Mouse (Mus musculus): ENCODE measurements at regions not wholly inside any gene's neighbourhood (a gene's known extent, or its start where the extent isn't known, plus 50 kb on each side); places are given as distances from the start of the nearest gene placed in this dataset.

DNA sequence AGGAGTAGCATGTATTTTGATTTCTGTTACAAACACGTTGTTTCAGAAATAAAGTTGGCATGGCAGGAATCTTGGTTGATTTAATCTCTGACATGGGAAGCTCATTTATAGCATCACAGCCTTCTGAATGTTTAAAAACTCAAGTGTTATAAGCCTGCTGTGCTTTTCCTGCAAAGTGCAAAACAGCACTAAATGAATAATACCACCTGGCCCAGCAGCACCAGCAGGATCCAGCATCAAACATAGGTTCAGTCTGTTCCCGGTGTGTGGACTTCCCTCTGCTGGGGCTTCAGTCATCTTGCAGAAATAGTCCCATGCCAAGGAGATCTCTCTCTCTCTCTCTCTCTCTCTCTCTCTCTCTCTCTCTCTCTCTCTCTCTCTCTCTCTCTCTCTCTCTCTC lies 154.7 kb upstream of the Tox3 start:
- no peak for DNase-seq (ENCODE audit: low spot score)

DNA sequence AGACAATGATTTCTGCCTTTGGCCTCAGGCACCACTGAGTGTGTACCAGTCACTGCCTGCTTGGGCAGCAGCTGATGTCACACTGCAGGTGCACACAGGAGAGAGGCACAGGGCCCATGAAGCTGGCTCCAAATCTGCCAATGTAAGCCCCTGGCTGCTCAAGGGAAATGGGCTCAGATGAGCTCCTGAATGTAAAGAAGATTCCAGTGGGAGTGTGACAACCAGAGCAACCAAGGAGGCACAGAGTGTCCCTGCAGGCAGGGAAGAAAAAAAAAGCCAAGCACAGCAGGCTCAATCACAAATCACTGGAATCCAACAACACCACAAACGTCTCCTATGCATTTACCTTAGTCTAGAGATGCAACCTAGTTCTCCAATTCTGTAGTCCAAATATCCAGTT lies 151.2 kb upstream of the Tox3 start:
- no peak for DNase-seq (ENCODE audit: low spot score)

DNA sequence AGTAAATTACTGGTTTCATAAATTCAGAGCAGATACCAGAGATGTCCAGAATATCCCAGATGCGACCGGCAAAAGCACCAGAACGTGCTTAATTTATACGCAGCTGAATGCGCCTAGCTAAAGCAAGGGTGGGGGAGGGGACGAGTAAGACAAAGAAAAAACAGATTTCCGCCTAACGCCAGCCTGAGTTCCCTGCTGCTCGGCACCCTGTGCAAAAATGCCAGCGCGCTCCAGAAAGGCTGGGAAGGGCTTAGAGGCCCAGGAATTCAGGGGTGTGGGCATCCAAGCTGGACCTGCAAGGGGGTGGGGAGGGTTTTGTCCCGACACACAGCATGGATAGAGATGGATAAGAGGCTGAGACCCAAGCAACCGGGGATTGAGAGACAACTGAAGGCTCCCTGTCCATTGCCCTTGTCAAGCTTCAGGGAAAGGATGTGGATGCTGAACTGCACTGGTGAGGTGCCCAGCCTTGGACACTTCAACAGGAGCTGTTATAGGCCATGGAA lies 148.6 kb upstream of the Tox3 start:
- no peak for DNase-seq (ENCODE audit: low spot score)

DNA sequence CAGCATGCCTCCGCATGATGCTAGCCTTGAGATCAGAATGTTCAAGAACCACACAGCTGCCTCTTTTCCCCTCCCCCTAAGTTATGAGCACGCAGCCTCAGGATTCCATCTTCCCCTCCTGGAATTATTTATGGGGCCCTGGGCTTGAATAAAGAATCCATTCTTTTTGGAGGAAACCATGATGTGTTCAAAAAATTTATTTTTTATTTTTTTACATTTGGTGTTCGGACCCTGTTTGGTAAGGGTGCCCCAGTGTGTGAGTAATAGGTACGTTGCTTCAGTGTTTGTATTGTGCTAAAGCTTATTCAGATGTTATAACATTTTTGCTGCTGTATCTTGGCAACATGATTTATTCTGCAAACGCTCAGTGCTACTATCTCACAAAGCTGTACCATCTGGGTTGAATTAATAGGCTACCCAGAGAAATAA lies 147.8 kb upstream of the Tox3 start:
- no peak for DNase-seq (ENCODE audit: low spot score)

DNA sequence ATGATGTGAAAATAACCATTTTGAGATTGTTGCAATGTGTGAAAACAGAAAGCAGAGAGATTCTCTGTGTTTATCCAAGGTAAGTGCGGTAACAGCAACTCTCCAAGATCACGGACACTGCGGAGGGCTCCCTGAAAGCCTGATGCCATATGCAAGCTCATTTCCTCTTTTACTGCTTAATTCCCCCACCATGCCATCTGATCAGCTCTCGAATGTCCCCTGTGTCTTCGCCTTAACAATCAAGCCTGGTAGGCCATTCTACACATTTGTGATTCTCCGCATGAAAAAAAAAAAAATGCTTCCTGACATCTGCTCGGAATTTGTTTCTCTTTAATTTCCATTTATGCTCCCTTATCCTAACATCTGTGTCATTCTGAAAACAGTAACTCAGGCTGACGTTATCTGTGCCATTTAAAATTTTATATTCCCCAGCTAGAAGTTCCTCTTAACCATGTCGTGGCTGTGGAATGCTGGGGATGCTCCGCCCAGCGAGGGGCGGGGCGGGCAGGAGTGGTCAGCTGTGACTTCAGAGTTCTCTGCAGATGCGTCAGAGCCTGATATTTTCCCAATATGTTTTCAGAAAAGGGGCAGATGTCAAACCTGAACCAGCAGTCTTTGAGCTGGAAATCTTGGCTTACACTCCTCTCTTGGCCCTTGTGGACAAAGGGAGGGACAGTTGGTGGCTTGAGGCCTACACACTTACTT lies 144.5 kb upstream of the Tox3 start:
- peak; percentile 20 for DNase-seq (ENCODE audit: low spot score)

DNA sequence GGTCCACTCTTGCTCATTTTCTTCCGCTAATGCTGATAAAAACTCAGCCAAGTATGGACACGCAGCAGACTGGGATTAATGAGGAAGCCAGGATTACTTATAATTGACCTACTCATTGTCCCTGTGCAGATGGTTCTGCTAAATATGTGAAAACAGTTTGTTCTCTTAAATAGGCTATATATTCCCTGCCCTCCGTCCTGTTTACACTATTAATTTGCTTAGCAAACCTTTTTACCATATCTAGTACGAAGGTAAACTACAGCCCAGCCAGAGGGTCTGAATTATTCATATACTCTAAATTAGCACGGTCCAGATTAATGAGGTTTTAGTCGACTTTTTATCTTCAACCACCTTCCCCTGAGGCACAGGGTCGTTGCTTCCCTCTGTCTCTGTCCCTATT lies 143.5 kb upstream of the Tox3 start:
- DNase-seq (ENCODE audit: low spot score) = no peak

DNA sequence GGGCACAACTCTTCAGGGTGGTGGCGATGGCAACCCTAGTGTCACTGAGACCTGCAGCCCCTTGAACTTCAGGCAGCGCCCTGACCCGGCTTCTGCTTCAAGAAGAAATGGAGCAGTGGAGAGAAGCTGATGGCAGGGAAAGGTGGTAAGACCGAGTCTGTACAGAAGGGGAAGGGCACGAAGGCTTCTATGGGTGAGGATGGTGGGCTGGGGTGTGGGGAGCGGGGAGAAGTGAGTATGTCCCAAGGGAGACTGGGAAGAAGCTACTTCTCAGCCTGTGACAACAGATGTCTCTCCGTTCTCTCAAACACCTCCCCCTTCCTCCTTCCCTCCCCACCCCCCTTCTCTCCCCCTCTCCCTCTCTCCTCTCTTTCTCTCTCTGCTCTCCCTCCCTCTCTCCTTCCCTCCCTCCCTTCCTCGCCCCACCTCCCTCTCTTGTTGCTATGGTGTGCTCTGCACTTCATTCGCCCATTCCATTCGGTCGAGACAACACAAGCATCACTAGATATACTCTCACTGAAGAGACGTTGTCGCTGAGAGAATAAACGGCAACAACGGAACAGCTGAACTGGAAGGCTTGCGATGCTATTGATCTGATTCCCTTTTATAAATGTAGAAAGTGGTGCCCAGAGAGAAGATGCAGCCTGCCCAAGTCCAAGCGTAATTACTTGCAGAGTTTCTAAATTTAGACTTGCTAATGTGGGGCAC lies 142.7 kb upstream of the Tox3 start:
- no peak for DNase-seq (ENCODE audit: low spot score)

DNA sequence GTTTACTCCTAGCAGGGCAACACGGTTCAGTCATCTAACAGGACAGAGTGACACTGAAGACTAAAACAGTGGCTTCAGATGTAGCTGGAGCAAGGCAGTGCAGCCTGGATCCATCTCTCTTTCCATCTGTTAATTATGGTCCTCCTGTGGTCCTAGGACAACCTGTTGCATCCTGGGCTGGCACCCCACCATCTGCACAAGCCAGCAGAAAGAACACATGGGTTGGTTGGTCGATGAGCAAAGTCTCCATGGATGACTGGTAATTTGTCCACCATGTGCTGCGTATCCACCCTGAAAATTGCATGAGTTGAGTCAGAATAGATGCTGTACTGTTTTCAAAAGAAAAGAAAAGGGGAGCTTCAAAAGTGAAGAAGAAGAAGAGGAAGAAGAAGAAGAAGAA lies 138.4 kb upstream of the Tox3 start:
- no peak for DNase-seq (ENCODE audit: low spot score)

DNA sequence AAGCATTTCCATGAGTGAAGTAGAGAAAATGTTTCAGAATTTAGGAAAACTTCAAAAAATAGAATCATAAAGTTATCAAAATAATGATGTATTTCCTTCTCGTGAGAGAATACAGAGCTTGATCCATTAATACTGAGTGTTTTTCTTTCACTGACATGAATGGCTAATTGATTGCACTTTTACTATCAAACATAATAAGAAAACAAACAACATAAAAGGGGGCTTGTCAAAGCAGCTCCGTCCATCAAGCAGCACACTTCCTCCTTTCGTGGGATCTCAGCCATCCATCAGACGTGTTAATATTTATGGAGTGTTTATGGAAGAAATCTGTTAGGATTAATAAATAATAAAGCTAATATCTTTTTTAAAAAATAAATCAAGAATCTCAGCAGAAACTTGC lies 130.0 kb upstream of the Tox3 start:
- no peak for DNase-seq (ENCODE audit: low spot score)

DNA sequence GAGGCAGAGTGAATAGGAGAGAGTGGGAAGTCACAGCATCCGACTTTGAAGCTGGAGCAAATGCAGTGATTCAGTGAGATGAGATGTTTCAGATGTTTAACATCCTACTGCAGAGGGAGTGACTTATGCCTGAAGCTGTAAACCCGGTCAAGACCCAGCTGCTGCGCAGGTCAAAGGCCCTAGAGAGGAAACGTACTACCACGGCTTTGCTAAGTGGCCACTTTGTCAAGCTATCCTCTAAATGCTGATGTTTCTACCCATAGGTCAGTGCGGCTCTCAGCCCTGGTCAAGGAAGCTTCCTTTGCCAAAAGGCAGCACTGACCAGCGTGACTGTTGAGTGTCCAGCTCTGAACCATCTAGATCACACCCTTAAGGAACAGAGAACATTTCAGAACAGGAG lies 125.9 kb upstream of the Tox3 start:
- DNase-seq (ENCODE audit: low spot score) = no peak

DNA sequence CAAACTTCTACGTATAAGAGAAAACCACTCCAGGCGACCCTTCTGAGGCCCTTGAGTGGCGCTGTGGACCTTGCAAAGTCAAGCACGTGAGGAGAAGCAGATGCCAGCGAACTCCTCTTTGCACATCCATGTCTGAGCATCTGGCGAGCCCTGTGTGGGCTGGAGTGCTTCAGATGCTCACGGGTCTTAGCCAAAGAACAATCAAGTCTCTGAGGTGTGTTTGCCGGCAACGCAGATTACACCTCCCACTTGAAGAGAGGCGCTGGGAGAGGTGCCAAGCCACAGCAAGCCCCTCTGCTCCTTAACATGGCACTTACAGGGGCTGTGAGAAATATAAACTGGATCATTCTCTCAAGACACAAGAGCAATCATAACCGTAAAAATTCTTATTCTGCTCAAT lies 122.7 kb upstream of the Tox3 start:
- no peak for DNase-seq (ENCODE audit: low spot score)

DNA sequence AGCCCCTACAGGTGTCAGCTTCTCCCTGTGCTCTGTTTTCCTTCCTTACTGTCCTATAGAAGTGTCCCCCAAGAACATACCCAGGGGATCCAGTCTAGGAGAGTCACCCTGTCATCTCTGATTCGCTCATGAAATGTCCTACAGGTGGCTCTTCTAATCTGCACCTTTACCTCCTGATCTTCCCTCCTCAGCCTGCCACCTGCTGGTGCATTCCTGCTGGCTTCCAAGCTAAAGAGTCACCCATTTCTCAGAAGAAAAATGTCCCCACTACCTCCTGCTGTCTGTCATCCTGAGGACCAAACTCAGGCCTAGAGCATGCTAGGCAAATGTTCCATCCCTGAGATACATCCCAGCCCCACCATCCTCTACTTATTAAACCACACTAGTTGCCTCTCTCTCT lies 115.6 kb upstream of the Tox3 start:
- DNase-seq (ENCODE audit: low spot score) = peak; percentile 19

DNA sequence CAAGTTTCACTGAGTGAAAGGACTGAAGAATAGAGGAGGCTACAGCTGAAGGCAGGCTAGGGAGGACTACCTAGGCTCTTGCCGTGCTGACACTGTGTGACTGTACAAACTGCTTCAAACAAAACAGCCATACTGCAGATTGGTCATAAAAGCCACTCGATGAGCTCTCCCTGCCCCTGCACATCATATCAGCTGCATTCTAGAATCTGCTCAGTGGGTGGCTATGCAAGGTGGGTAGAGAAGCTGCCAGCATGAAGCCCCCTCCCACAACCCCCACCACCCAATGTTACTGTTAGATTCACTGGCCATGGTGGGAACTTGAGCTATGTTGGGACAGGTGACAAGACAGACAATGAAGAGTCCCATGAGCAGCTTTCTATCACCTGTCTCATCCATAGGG lies 107.2 kb upstream of the Tox3 start:
- no peak for DNase-seq (ENCODE audit: low spot score)

DNA sequence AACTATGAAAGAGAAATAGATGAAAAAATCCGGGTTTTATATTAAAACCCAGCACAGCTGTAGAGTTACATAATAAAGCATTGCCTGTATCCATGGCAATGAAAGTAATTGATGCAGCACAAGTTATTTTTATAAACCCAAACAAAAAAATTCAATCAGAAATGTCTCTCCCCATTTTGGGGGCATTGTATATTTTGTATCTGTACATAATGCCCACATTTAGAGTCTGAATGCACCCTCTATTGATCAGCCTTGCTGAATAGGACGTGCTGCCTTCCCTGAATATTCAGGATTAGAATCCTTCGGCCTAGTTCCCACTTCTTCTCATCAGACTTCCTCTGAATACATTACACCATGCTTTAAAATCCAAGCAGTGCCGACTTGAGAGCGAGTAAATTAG lies 106.0 kb upstream of the Tox3 start:
- no peak for DNase-seq (ENCODE audit: low spot score)

DNA sequence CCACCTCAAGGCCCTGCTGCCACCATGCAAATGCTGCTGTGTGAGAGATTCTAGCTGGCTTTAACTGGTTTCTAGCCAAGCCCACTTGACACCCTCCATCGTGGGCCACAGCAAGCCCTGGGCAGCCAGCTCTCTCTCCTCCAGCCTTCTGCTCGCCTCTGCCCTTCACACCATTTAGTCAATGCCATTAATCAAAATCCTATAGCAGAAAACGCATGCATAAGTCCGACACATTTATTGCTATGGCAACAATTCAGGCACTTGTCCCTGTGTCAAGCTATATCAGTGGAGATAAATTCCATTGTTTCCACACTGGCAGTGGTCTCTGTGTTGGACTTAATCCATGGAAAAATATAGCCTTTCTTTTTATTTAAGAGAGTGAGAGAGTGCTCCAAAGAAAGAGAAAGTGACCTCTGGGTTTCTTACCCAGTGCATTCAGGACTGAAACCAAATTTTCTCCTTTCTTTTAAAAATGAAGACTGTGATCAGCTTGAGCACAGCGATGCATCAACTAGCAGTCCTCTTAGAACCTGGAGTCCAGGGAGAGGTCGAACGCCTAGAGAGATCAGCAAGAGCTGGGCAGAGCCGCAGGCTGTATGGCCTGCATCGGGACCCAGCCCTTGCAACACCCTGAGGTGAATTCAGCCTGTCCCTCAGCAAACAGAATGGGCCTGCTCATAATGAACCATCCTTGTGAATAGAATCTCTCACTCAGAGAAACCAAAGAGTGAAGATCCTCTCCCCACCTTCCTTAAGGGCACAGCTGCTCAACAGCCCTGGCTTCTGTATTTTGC lies 93.1 kb upstream of the Tox3 start:
- no peak for DNase-seq (ENCODE audit: low spot score)

DNA sequence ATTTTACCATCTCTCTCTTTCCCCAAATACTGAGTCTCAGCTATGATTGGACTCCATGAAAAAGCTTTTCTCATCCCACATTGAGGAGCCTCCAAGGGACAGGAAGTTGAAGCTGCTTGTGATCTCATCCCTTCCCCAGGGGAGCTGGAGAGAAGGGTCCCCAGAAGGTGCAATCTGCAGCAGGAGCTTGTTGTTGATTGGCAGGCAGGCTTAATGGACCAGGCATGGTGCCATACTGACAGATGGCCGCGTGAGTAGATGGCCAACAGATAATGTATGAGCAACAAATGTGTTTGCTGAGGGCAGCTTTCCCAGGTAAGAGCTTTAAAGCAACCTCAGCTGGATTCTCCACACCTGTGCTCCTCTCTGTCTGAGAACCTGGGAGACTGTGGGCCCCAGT lies 65.9 kb upstream of the Tox3 start:
- no peak for DNase-seq (ENCODE audit: low spot score)

Measured in urinary bladder, postnatal 14 days (tissue).